ENCODE assay signal across 7 mouse cellular contexts in genomic region chrX:8145153-8145991, GRCm38 (mm10). TPM values are rescaled to one million over a fixed set of nuclear protein-coding genes. Genes with fewer than 3 reads are reported as not detected.
DNase-seq lines count a peak whose midpoint lies in the region; ATAC-seq and TF ChIP-seq lines count a peak whose summit lies in the region.

Rbm3 (minus strand) TSS chrX:8145880.

- peak within 1 kb of the TSS; percentile 97 for H3K27ac ChIP-seq in embryonic facial prominence, embryonic 12.5 days
- H3K27ac ChIP-seq in kidney, adult 2 months (ENCODE audit: insufficient read depth, low read depth, low read length): peak within 1 kb of the TSS; percentile 100
- H3K27ac ChIP-seq in limb, embryonic 12.5 days: peak within 1 kb of the TSS; percentile 98
- H3K27ac ChIP-seq in midbrain, embryonic 15.5 days: peak within 1 kb of the TSS; percentile 95
- peak within 1 kb of the TSS; percentile 99 for H3K27ac ChIP-seq in spleen, adult 2 months (ENCODE audit: insufficient read depth, low read length)

- 21% methylated on average over 57 of the region's 65 CpGs for WGBS in embryonic facial prominence, embryonic 12.5 days
- under 1% methylated on average over 64 of the region's 65 CpGs for WGBS in kidney, adult 2 months
- WGBS in limb, embryonic 12.5 days: 22% methylated on average over 59 of the region's 65 CpGs
- 27% methylated on average over 65 of the region's 65 CpGs for WGBS in midbrain, embryonic 15.5 days
- WGBS in spleen, adult 2 months: 35% methylated on average over 65 of the region's 65 CpGs

- TF ChIP-seq CTCF in kidney, adult 2 months (conservative IDR thresholded peaks at IDR 0.05; ENCODE audit: insufficient read depth, insufficient read length, low read depth, low read length): no peak
- no peak for TF ChIP-seq CTCF in spleen, adult 2 months (IDR thresholded peaks at IDR 0.05; ENCODE audit: extremely low read depth, insufficient read depth, insufficient read length, insufficient replicate concordance)

- no peaks in the 10 kb centered on the region for H3K4me1 ChIP-seq in embryonic facial prominence, embryonic 12.5 days
- H3K4me1 ChIP-seq in kidney, adult 2 months (ENCODE audit: control insufficient read depth, insufficient read depth, low read length): peaks cover 8% of the 10 kb centered on the region; the same call in 1 of the 2 replicates
- 0 out of 2 replicates have a peak, but pooled peaks cover 6% of the 10 kb centered on the region for H3K4me1 ChIP-seq in limb, embryonic 12.5 days (replicated peaks)
- H3K4me1 ChIP-seq in midbrain, embryonic 15.5 days: peaks cover 10% of the 10 kb centered on the region
- peaks cover 2% of the 10 kb centered on the region; the same call in 1 of the 2 replicates for H3K4me1 ChIP-seq in spleen, adult 2 months (ENCODE audit: control insufficient read depth, insufficient read depth, insufficient read length)

- H3K4me2 ChIP-seq in embryonic facial prominence, embryonic 12.5 days (replicated peaks): peak within 1 kb of the TSS; percentile 83
- peak within 1 kb of the TSS; percentile 82 for H3K4me2 ChIP-seq in limb, embryonic 12.5 days
- peak within 1 kb of the TSS; percentile 68 for H3K4me2 ChIP-seq in midbrain, embryonic 15.5 days

- ATAC-seq in embryonic facial prominence, embryonic 12.5 days (ENCODE audit: insufficient number of reproducible peaks, insufficient read depth, low FRiP score, low TSS enrichment): peak; percentile 91
- peak; percentile 91 for ATAC-seq in limb, embryonic 12.5 days (ENCODE audit: insufficient number of reproducible peaks, insufficient read depth, low FRiP score, low TSS enrichment, low read depth)
- peak; percentile 97 for ATAC-seq in midbrain, embryonic 15.5 days (replicated peaks)

- DNase-seq in adrenal gland, postnatal 25 days: peak; percentile 82
- peak; percentile 88 to 92 for DNase-seq in heart, adult 18-20 months
- DNase-seq in kidney, adult 2 months: peak; percentile 91
- DNase-seq in spleen, adult 2 months (ENCODE audit: low read depth in 1 of 2, low spot score in 2 of 2): peak; percentile 82 to 84

- H3K4me3 ChIP-seq in embryonic facial prominence, embryonic 12.5 days: peak within 1 kb of the TSS; percentile 59
- H3K4me3 ChIP-seq in kidney, adult 2 months (ENCODE audit: insufficient read depth, low read depth, low read length): peak within 1 kb of the TSS; percentile 98
- H3K4me3 ChIP-seq in limb, embryonic 12.5 days (replicated peaks): peak within 1 kb of the TSS; percentile 56
- peak within 1 kb of the TSS; percentile 64 for H3K4me3 ChIP-seq in midbrain, embryonic 15.5 days
- peak within 1 kb of the TSS; percentile 88 for H3K4me3 ChIP-seq in spleen, adult 2 months (ENCODE audit: extremely low read depth, insufficient read depth, insufficient read length)

- H3K36me3 ChIP-seq in embryonic facial prominence, embryonic 12.5 days: peaks cover 14% of the 10 kb centered on the region
- peaks cover 3% of the 10 kb centered on the region; the same call in 1 of the 2 replicates for H3K36me3 ChIP-seq in kidney, adult 2 months (ENCODE audit: control insufficient read depth, insufficient read depth, low read length)
- peaks cover 32% of the 10 kb centered on the region for H3K36me3 ChIP-seq in limb, embryonic 12.5 days
- no peaks in the 10 kb centered on the region; the same call in 1 of the 2 replicates for H3K36me3 ChIP-seq in midbrain, embryonic 15.5 days (replicated peaks)
- H3K36me3 ChIP-seq in spleen, adult 2 months (ENCODE audit: control insufficient read depth, insufficient read depth, low read length): peaks cover 14% of the 10 kb centered on the region

- no peaks in the 10 kb centered on the region for H3K27me3 ChIP-seq in embryonic facial prominence, embryonic 12.5 days
- H3K27me3 ChIP-seq in kidney, adult 2 months (replicated peaks; ENCODE audit: control insufficient read depth, insufficient read depth, low read length): no peaks in the 10 kb centered on the region
- H3K27me3 ChIP-seq in limb, embryonic 12.5 days: no peaks in the 10 kb centered on the region
- no peaks in the 10 kb centered on the region for H3K27me3 ChIP-seq in midbrain, embryonic 15.5 days (replicated peaks)
- no peaks in the 10 kb centered on the region for H3K27me3 ChIP-seq in spleen, adult 2 months (ENCODE audit: control insufficient read depth, insufficient read depth, low read length)

- no peaks in the 10 kb centered on the region for H3K9me3 ChIP-seq in embryonic facial prominence, embryonic 12.5 days
- no peaks in the 10 kb centered on the region for H3K9me3 ChIP-seq in limb, embryonic 12.5 days
- no peaks in the 10 kb centered on the region for H3K9me3 ChIP-seq in midbrain, embryonic 15.5 days

- H3K9ac ChIP-seq in embryonic facial prominence, embryonic 12.5 days: peak within 1 kb of the TSS; percentile 77
- H3K9ac ChIP-seq in limb, embryonic 12.5 days (replicated peaks): peak within 1 kb of the TSS; percentile 78
- peak within 1 kb of the TSS; percentile 81 for H3K9ac ChIP-seq in midbrain, embryonic 15.5 days

- peak; percentile 68 for TF ChIP-seq POLR2A in kidney, adult 2 months (IDR thresholded peaks at IDR 0.05; ENCODE audit: low read depth, low read length)
- TF ChIP-seq POLR2A in spleen, adult 2 months (IDR thresholded peaks at IDR 0.05; ENCODE audit: low read depth, low read length): peak; percentile 25

RNA-seq across cellular contexts. Expression of gene Rbm3, which starts in this region (rescaled TPM):
- 78.5 and 115 TPM in 2 replicates for total RNA-seq in adrenal gland, postnatal 25 days (2021)
- polyA plus RNA-seq in embryonic facial prominence, embryonic 12.5 days (2016; fragmentation: Nextera tagmentation; extraction: Ambion mirVana): 466 and 497 TPM in 2 replicates
- 10 to 100 TPM; 49.9 to 88.3 TPM for total RNA-seq in heart, adult 18-20 months (2021)
- polyA plus RNA-seq in kidney, adult 2 months (2012; rRNA removed): 41.6 and 50.8 TPM in 2 replicates
- 531 and 573 TPM in 2 replicates for polyA plus RNA-seq in limb, embryonic 12.5 days (2016; fragmentation: Nextera tagmentation; extraction: Ambion mirVana)
- 272 and 285 TPM in 2 replicates for polyA plus RNA-seq in midbrain, embryonic 15.5 days (2015; fragmentation: Nextera tagmentation; extraction: Ambion mirVana)
- 89.2 and 95.6 TPM in 2 replicates for polyA plus RNA-seq in spleen, adult 2 months (2012; rRNA removed)

Comparison
In these comparisons a context has a peak if more than half of its experiments do, and no peak if none do; other contexts are left out.
1. Peak in every context shown above with its lines: DNase-seq, ATAC-seq, H3K4me3 ChIP-seq and H3K27ac ChIP-seq.